8 mouse cellular contexts compared by ENCODE assay signal in genomic region chr8:120537818-120538396, GRCm38 (mm10). TPM values are rescaled to one million over a fixed set of nuclear protein-coding genes. Genes with fewer than 3 reads are reported as not detected.
A peak's percentile ranks its signal among the peaks of the same experiment; 100 is the strongest.
DNase-seq lines count a peak whose midpoint lies in the region; ATAC-seq lines count a peak whose summit lies in the region.

No protein-coding gene starts in this region.

- H3K9ac ChIP-seq in embryonic facial prominence, embryonic 12.5 days, result peak overlapping the region; percentile 49

- H3K27ac ChIP-seq in embryonic facial prominence, embryonic 12.5 days, result peak overlapping the region; percentile 88

- H3K27me3 ChIP-seq in embryonic facial prominence, embryonic 12.5 days, result peaks cover 17% of the 10 kb centered on the region

- no peaks in the 10 kb centered on the region for H3K9me3 ChIP-seq in embryonic facial prominence, embryonic 12.5 days

- intact Hi-C loops in heart, postnatal 36 days (cut with DNase I), result loop anchor here (10.0 kb wide), 1 partner anchor 363 kb away; the partner anchor contains the start of gene Fam92b

- peak overlapping the region; percentile 62 for H3K4me3 ChIP-seq in embryonic facial prominence, embryonic 12.5 days

- DNase-seq in A20 (ENCODE audit: low read depth, low spot score), result peak; percentile 82
- DNase-seq in ZHBTc4 (ENCODE audit: low read depth, low spot score), result peak; percentile 75
- peak; percentile 56 to 63 for DNase-seq in heart, postnatal 36 days
- DNase-seq in layer of hippocampus, adult 9-11 months, result peak; percentile 83
- DNase-seq in lung, postnatal 10 days, result peak; percentile 67
- DNase-seq in right cerebral cortex, postnatal 36 days (ENCODE audit: low spot score in 2 of 2), result peak; percentile 64 to 68
- no peak for DNase-seq in c-Kit-positive CD71-positive TER-119-positive erythroid progenitor cells, embryonic 14.5 days (ENCODE audit: low spot score)

- H3K4me1 ChIP-seq in embryonic facial prominence, embryonic 12.5 days, result peaks cover 80% of the 10 kb centered on the region

- no peaks in the 10 kb centered on the region for H3K36me3 ChIP-seq in embryonic facial prominence, embryonic 12.5 days

- WGBS in embryonic facial prominence, embryonic 12.5 days, result under 1% methylated on average over 41 of the region's 46 CpGs

- H3K4me2 ChIP-seq in embryonic facial prominence, embryonic 12.5 days (replicated peaks), result peak overlapping the region; percentile 90

- ATAC-seq in embryonic facial prominence, embryonic 12.5 days (ENCODE audit: insufficient number of reproducible peaks, insufficient read depth, low FRiP score, low TSS enrichment), result no peak

RNA-seq across cellular contexts. Expression of gene Gins2, which starts 51.2 kb away (rescaled TPM):
- 109 and 115 TPM in 2 replicates for polyA plus RNA-seq in embryonic facial prominence, embryonic 12.5 days (2016; fragmentation: Nextera tagmentation; extraction: Ambion mirVana)
- total RNA-seq in heart, postnatal 36 days (2021), result 1 to 10 TPM in 1 of 2 experiments, under 1 TPM in 1; 0.86 to 1.7 TPM
